Mouse (Mus musculus): ENCODE results near the gene Fbxw11.
A peak's percentile ranks its signal among the peaks of the same experiment; 100 is the strongest.

GRCm38 (mm10) chr11:32625677-32626076 lies 16.8 kb upstream of the Fbxw11 start:
- TF ChIP-seq EP300 (optimal IDR thresholded peaks at IDR 0.05) = no peak
- TF ChIP-seq CTCF (IDR thresholded peaks at IDR 0.05; ENCODE audit: low read depth) = peak; percentile 89
